Mouse (Mus musculus) limb, embryonic 13.5 days (tissue): ENCODE measurements around the gene Cacna2d4. TPM values are rescaled to one million over a fixed set of nuclear protein-coding genes. Genes with fewer than 3 reads are reported as not detected.

Experiments used
- ATAC-seq: fragments of 200-750 bp; cut with Nextera tagmentation; 2 replicates; pipeline ENCODE4 v1.8.0; 2017; ENCODE audit warnings: low read depth, moderate number of reproducible peaks, moderate TSS enrichment; ENCODE audit not compliant: low FRiP score
- H3K27ac ChIP-seq: fragments of 300-500 bp; sonication (generic); 2 replicates; pipeline ENCODE4 v1.5.1; 2015; ENCODE audit warnings: inconsistent platforms, mild to moderate bottlenecking, moderate library complexity
- H3K27me3 ChIP-seq: fragments of 300-500 bp; sonication (generic); 2 replicates; pipeline ENCODE4 v1.6.1; 2015; ENCODE audit warnings: mild to moderate bottlenecking, inconsistent platforms
- H3K36me3 ChIP-seq: fragments of 300-500 bp; sonication (generic); 2 replicates; pipeline ENCODE4 v1.6.1; 2015; ENCODE audit warnings: inconsistent platforms, mild to moderate bottlenecking, moderate library complexity
- H3K4me1 ChIP-seq: fragments of 300-500 bp; sonication (generic); 2 replicates; pipeline ENCODE4 v1.6.1; 2015; ENCODE audit warnings: inconsistent platforms
- H3K4me2 ChIP-seq: fragments of 300-500 bp; sonication (generic); replicated peaks from 2 replicates; pipeline ENCODE4 v1.6.1; 2015; ENCODE audit warnings: inconsistent platforms, mild to moderate bottlenecking, moderate library complexity
- H3K4me3 ChIP-seq: fragments of 300-500 bp; sonication (generic); 2 replicates; pipeline ENCODE4 v1.5.1; 2015; ENCODE audit warnings: moderate library complexity, mild to moderate bottlenecking, inconsistent platforms
- H3K9ac ChIP-seq: fragments of 300-500 bp; sonication (generic); 2 replicates; pipeline ENCODE4 v1.6.1; 2015; ENCODE audit warnings: mild to moderate bottlenecking, inconsistent platforms
- H3K9me3 ChIP-seq: fragments of 300-500 bp; sonication (generic); 2 replicates; pipeline ENCODE4 v1.6.1; 2016; ENCODE audit warnings: inconsistent platforms
- WGBS: fragments of 180-500 bp; shearing (Covaris S2); methylation state at CpG from one replicate; pipeline ENCODE4 v1.1.7; 2015; 5-methylcytosine and 5-hydroxymethylcytosine counted together
- polyA plus RNA-seq: library from polyadenylated mRNA; unstranded; fragments of >200 nt; fragmentation: Nextera tagmentation; extraction: Ambion mirVana; gene quantifications from 2 replicates; pipeline ENCODE4 v1.2.1, GENCODE M21; 2015

Gene Cacna2d4
- polyA plus RNA-seq, 1 experiment from 2014 or later: not detected

DNA sequence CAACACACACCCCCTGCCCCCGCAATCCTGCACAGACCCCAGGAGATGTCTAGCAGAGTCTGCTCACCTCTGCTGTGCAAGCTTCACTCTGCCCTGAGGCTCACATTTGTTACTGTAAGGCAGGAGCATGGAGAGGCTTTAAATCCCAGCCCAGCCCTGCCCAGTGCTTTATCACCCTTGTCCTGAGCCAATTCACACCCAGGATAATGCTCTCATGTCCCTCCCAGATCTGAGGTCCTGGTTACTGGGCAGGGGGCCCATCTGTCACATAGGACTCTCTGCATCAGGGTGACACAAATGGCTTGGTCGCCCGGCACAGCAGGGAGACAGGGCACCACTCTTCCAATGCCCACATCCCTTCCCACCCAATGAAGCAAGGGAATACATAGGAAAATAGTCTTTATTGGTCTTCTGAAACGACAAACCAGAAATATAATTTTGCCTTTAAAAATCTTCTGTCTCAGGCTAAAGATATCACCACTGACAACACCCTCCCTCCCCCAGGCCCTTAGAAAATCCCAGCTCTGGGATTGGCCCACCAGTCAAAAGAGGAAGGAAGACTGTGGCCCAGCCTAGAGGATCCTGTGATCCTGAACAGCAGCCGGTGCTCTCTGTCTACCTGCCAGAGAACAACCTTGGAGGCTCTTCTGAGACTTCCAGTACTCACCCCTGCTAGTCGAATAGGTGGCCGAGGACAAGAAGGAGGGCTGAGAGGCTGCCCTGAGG is 78.6 kb downstream of the Cacna2d4 start:
- Histone ChIP-seq H3K36me3 (no peaks in the 10 kb centered on the region), H3K9ac (no peak overlapping the region), H3K27me3 (no peaks in the 10 kb centered on the region), H3K4me1 (peaks cover 11% of the 10 kb centered on the region; the same call in 1 of the 2 replicates), H3K9me3 (no peaks in the 10 kb centered on the region), H3K4me2 (no peak overlapping the region), H3K27ac (no peak overlapping the region), H3K4me3 (no peak overlapping the region)
- ATAC-seq: no peak
- WGBS: 38% methylated on average over 7 of the region's 7 CpGs

DNA sequence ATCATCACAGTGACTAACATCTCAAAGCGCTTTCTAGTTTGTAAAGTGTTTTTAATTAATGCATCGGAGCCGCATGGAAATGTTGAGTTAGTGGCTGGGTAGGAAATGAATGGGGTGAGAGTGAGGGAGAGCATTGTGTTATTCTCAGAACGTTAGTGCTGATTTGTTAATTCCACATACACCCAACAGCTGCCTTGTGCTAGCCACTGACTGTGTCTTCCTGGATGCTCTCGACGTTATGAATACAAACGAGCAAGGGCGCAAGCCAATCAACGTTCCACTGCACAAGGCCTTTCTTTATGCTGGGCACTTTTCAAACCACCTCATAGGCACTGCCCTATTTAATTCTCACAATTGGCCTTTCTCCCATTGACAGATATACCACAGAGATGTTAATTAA is 82.4 kb downstream of the Cacna2d4 start:
- ATAC-seq: no peak
- no peaks in the 10 kb centered on the region for H3K36me3 ChIP-seq
- H3K4me1 ChIP-seq: peaks cover 5% of the 10 kb centered on the region
- 85% methylated on average over 9 of the region's 9 CpGs for WGBS
- peaks cover 4% of the 10 kb centered on the region; the same call in 1 of the 2 replicates for H3K27me3 ChIP-seq
- no peak overlapping the region for H3K4me3 ChIP-seq
- no peak overlapping the region for H3K9ac ChIP-seq
- no peak overlapping the region for H3K27ac ChIP-seq
- H3K9me3 ChIP-seq: no peaks in the 10 kb centered on the region
- no peak overlapping the region for H3K4me2 ChIP-seq

DNA sequence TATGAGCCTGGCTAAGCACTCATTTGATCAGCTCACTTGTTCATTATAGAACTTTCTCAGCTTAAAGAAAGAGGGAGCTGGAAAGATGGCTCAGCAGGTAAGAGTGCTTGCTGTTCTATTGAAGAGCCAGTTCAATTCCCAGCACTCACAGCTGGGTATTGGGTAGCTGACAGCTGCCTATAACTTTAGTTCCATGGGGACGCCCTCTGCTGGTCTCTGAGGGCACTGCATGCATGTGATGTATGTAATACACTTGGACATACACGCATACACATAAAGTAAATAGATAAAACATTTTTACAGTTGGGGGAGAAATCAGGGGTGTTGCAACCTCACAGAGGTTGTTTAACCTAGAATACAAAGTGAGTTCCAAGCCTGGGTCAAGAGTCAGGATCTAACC is 83.0 kb downstream of the Cacna2d4 start:
- WGBS: 78% methylated on average over 2 of the region's 2 CpGs
- no peak overlapping the region for H3K4me3 ChIP-seq
- H3K4me2 ChIP-seq: no peak overlapping the region
- no peaks in the 10 kb centered on the region for H3K9me3 ChIP-seq
- H3K4me1 ChIP-seq: peaks cover 8% of the 10 kb centered on the region; the same call in 1 of the 2 replicates
- H3K27ac ChIP-seq: no peak overlapping the region
- H3K27me3 ChIP-seq: peaks cover 8% of the 10 kb centered on the region; the same call in 1 of the 2 replicates
- no peaks in the 10 kb centered on the region for H3K36me3 ChIP-seq
- ATAC-seq: no peak
- no peak overlapping the region for H3K9ac ChIP-seq

DNA sequence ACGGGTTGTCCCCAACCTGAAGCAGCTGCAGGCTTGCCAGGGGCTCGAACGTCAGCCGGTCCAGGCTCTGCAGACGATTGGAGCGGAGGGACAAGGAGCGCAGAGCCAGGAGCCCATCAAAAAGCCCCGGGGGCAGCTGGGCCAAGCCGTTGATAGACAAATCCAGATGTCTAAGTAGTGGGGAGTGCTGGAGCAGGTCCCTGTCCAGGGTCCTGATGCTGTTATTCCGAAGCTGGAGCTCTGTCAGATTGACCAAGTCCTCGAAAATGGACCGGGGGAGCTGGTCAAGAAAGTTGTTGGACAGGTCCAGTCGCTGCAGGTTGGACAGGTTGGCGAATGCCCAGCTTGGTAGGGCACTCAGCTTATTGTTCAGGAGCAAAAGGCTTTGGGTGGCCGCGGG is 84.2 kb downstream of the Cacna2d4 start:
- Histone ChIP-seq H3K36me3 (no peaks in the 10 kb centered on the region), H3K27me3 (peaks cover 19% of the 10 kb centered on the region), H3K4me3 (no peak overlapping the region), H3K9me3 (no peaks in the 10 kb centered on the region), H3K4me2 (no peak overlapping the region), H3K4me1 (peaks cover 11% of the 10 kb centered on the region; the same call in 1 of the 2 replicates), H3K9ac (no peak overlapping the region), H3K27ac (no peak overlapping the region)
- no peak for ATAC-seq
- WGBS: 24% methylated on average over 16 of the region's 16 CpGs

DNA sequence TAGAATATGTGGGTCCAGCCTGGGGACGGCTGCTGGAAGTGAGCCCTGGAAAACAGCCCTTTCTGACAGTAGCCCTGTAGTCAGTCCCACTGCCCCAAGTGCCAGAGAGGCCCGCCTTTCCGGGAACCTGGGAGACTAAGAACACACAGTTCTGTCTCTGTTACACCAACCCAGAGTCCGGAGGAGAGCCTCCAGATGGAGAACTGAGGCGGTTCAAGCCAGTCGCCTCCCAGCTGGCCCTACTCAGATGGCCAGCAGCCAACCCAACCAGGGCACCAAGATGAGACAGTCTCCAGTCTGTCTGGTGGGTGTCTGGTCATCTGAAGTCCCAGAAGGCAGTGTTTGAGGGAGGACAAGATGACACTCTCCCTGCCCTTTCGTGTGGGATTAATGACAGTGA is 85.4 kb downstream of the Cacna2d4 start:
- H3K9ac ChIP-seq: no peak overlapping the region
- H3K9me3 ChIP-seq: no peaks in the 10 kb centered on the region
- ATAC-seq: no peak
- no peak overlapping the region for H3K4me3 ChIP-seq
- H3K36me3 ChIP-seq: no peaks in the 10 kb centered on the region
- no peak overlapping the region for H3K27ac ChIP-seq
- 69% methylated on average over 7 of the region's 7 CpGs for WGBS
- peaks cover 31% of the 10 kb centered on the region for H3K27me3 ChIP-seq
- peaks cover 11% of the 10 kb centered on the region; the same call in 1 of the 2 replicates for H3K4me1 ChIP-seq
- H3K4me2 ChIP-seq: no peak overlapping the region

DNA sequence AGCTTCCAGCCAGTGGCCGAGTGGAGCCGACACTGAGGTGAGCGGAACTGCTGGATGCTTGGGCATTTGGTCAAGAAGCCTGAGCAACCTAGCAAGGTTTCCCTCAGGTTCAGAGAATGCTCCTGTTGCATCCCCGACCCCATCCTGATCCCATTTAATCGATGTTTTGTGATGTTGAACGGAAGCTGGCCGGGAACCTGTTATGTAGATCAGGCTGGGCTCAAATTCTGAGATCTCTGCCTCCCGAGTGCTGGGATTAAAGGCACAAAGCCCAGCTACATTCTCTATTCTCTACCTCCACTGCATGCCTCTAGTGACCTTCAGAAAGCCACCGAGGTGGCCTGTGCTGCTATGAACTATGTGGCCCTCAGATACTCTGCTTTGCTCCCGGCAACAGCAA is 88.5 kb downstream of the Cacna2d4 start:
- Histone ChIP-seq H3K27ac (no peak overlapping the region), H3K36me3 (no peaks in the 10 kb centered on the region), H3K4me2 (no peak overlapping the region), H3K27me3 (peaks cover 62% of the 10 kb centered on the region), H3K4me1 (peaks cover 17% of the 10 kb centered on the region), H3K9ac (no peak overlapping the region), H3K4me3 (no peak overlapping the region), H3K9me3 (no peaks in the 10 kb centered on the region)
- no peak for ATAC-seq
- WGBS: 55% methylated on average over 10 of the region's 10 CpGs

DNA sequence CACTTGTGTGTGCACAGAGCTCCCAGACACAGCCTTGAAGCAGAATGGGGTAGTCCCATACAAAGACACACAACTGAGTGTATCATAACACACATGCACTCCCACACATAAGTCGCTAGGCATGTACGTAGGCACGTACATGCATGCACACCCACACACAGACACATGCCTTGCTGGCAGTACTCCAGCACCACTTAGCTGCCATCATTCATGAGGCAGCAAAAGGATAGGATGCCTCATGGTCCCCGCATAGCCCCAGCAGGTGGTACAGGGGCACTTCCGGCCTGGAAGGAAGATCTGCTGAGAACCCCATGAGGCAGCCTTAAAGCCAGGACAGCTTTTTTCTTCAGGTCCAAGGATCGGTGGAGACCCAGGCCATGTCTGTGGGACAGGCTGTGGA is 89.7 kb downstream of the Cacna2d4 start:
- 75% methylated on average over 6 of the region's 6 CpGs for WGBS
- Histone ChIP-seq H3K4me2 (no peak overlapping the region), H3K9me3 (no peaks in the 10 kb centered on the region), H3K4me1 (peaks cover 23% of the 10 kb centered on the region), H3K4me3 (no peak overlapping the region), H3K27ac (no peak overlapping the region), H3K9ac (no peak overlapping the region), H3K36me3 (no peaks in the 10 kb centered on the region), H3K27me3 (peaks cover 74% of the 10 kb centered on the region)
- no peak for ATAC-seq

DNA sequence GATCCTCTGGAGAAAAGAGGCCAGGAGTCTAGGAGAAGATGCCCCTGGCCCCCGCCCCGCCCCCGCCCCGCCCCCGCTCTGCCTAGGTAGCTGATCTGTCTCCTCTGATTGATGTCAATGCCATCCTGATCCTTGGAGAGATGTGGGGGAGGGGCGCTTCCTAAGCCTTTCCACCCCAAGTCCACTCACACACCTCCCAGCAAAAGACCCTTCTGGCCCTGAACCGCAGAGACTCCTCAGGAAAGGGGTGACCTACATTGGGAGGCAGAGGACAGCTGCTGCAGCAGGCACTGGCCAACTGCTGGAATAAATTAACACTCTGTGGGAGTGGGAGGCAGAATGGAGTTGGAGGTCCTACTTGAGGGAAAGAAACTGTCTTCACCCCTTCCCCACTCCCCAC is 90.2 kb downstream of the Cacna2d4 start:
- 15% methylated on average over 7 of the region's 7 CpGs for WGBS

DNA sequence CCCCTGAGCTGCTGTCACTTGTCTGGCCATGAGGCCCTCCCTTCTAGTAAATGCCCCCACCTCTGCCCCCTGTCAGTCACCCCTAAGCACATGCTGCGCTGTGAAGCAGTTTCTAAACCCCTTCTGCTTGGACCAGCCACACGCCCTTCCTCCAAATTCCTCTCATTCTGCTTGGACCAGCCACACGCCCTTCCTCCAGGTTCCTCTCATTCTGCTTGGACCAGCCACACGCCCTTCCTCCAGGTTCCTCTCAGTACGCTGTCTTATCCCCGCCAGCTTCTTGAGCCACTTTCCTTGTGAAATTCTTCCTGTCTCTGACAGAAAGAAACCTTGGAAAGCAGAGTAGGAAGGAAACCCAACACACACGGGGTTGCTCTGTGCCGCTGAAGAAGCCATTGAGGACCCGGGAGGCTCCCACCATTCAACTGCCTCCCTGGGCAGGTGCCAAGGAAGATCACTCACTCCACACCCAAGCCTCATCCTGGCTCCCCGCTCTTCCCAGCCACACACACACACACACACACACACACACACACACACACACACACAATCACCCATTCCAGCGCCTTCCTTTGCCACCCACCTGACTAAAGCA is 92.3 kb downstream of the Cacna2d4 start:
- 5% methylated on average over 11 of the region's 11 CpGs for WGBS
- no peak overlapping the region for H3K4me3 ChIP-seq
- no peak overlapping the region for H3K4me2 ChIP-seq
- no peak overlapping the region for H3K27ac ChIP-seq
- ATAC-seq: no peak
- no peaks in the 10 kb centered on the region for H3K36me3 ChIP-seq
- no peaks in the 10 kb centered on the region for H3K9me3 ChIP-seq
- peaks cover 95% of the 10 kb centered on the region for H3K27me3 ChIP-seq
- H3K4me1 ChIP-seq: peaks cover 26% of the 10 kb centered on the region
- no peak overlapping the region for H3K9ac ChIP-seq

More for the DNA sequence above, 90.2 kb downstream of the Cacna2d4 start:
- peaks cover 23% of the 10 kb centered on the region for H3K4me1 ChIP-seq
- H3K9me3 ChIP-seq: no peaks in the 10 kb centered on the region
- no peak overlapping the region for H3K9ac ChIP-seq
- H3K27me3 ChIP-seq: peaks cover 79% of the 10 kb centered on the region
- ATAC-seq: no peak
- H3K27ac ChIP-seq: no peak overlapping the region
- H3K4me2 ChIP-seq: no peak overlapping the region
- H3K4me3 ChIP-seq: no peak overlapping the region
- no peaks in the 10 kb centered on the region for H3K36me3 ChIP-seq

- under 1% methylated on average over 8 of the region's 8 CpGs for WGBS
- 0 out of 2 replicates have a peak, but pooled peaks have one; percentile 24 for ATAC-seq
- Histone ChIP-seq H3K4me2 (no peak overlapping the region), H3K9ac (no peak overlapping the region), H3K36me3 (no peaks in the 10 kb centered on the region), H3K27me3 (peaks cover 90% of the 10 kb centered on the region), H3K9me3 (no peaks in the 10 kb centered on the region), H3K27ac (no peak overlapping the region), H3K4me3 (no peak overlapping the region), H3K4me1 (peaks cover 20% of the 10 kb centered on the region)
These were observed 92.9 kb downstream of the Cacna2d4 start for GRCm38 (mm10) chr6:119329215-119329714.

GRCm38 (mm10) chr6:119329936-119330335 is 93.6 kb downstream of the Cacna2d4 start:
- Histone ChIP-seq H3K36me3 (no peaks in the 10 kb centered on the region), H3K27ac (no peak overlapping the region), H3K9me3 (no peaks in the 10 kb centered on the region), H3K9ac (no peak overlapping the region), H3K27me3 (peaks cover 84% of the 10 kb centered on the region), H3K4me2 (peak overlapping the region; percentile 64; the same call in 1 of the 2 replicates), H3K4me3 (no peak overlapping the region), H3K4me1 (peaks cover 20% of the 10 kb centered on the region)
- no peak for ATAC-seq
- WGBS: 9% methylated on average over 6 of the region's 6 CpGs

GRCm38 (mm10) chr6:119330506-119330905 is 94.2 kb downstream of the Cacna2d4 start, which contains the start of gene Lrtm2:
Gene Lrtm2 (minus strand): TSS chr6:119330766.
- peaks cover 79% of the 10 kb centered on the region for H3K27me3 ChIP-seq
- WGBS: under 1% methylated on average over 31 of the region's 31 CpGs
- H3K9me3 ChIP-seq: no peaks in the 10 kb centered on the region
- peak within 1 kb of the TSS; percentile 64 for H3K4me2 ChIP-seq
- peak within 1 kb of the TSS; percentile 37 for H3K4me3 ChIP-seq
- no peak within 1 kb of the TSS for H3K27ac ChIP-seq
- H3K36me3 ChIP-seq: no peaks in the 10 kb centered on the region
- peaks cover 18% of the 10 kb centered on the region for H3K4me1 ChIP-seq
- H3K9ac ChIP-seq: 0 out of 2 replicates have a peak within 1 kb of the TSS, but pooled peaks have one; percentile 35
- no peak for ATAC-seq
